Mouse (Mus musculus): ENCODE results near the gene Npr2.

Npr2 gene

GRCm38 (mm10) chr4:43672070-43672469 lies 40.3 kb downstream of the Npr2 start:
- peak; percentile 81 to 89 for DNase-seq

GRCm38 (mm10) chr4:43673703-43674102 lies 42.0 kb downstream of the Npr2 start:
- DNase-seq: peak in 1 of 2 experiments; percentile 44

DNA sequence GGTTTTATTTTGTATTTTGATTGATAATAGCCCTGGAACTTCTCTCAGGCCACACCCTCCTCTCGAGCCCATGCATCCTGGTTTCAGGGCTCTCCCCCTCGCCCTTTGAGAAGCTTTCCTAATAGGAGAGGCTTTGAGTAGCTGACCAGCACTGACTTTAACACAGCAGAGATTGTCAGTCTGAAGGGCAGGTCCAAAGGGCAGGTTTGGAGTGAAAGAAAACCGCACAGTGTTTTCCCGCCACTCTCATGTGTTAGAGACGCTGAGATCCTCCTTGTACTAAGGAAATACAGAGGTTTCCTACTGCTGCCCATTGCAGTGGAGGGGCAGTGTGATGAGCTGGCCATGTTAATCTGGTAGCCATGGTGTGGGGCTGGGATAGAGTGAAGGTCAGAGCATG lies 43.2 kb downstream of the Npr2 start:
- no peak for DNase-seq

- peak in 1 of 2 experiments; percentile 11 for DNase-seq
These were observed 43.9 kb downstream of the Npr2 start for GRCm38 (mm10) chr4:43675608-43676007.

DNA sequence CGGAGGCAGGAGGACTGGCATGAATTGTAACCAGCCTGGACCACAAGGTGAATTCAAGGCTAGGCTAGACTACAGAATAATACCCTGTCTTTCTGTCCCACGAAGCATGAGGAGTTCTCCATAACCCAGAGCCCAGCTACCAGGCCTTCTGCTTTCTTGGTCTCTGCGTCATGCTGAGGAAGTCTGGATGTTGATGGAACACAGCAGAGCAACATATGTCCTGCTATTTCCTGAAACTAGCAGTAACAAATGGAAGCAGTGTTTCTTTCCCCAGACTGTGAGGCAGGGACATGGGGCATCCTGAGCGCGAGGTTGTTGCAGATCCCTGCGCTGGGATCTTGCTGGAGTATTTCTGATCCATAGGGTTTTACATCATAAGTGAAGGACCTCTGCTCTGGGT lies 46.8 kb downstream of the Npr2 start:
- DNase-seq: peak in 1 of 2 experiments; percentile 14

GRCm38 (mm10) chr4:43679416-43680043 lies 47.8 kb downstream of the Npr2 start:
- peak in 1 of 2 experiments; percentile 22 for DNase-seq

- no peak for DNase-seq
These were observed 58.3 kb downstream of the Npr2 start for GRCm38 (mm10) chr4:43690021-43690420.

GRCm38 (mm10) chr4:43691026-43691425 lies 59.3 kb downstream of the Npr2 start:
- no peak for DNase-seq

- peak in 1 of 2 experiments; percentile 63 for DNase-seq
These were observed 62.1 kb downstream of the Npr2 start for GRCm38 (mm10) chr4:43693806-43694241.

DNA sequence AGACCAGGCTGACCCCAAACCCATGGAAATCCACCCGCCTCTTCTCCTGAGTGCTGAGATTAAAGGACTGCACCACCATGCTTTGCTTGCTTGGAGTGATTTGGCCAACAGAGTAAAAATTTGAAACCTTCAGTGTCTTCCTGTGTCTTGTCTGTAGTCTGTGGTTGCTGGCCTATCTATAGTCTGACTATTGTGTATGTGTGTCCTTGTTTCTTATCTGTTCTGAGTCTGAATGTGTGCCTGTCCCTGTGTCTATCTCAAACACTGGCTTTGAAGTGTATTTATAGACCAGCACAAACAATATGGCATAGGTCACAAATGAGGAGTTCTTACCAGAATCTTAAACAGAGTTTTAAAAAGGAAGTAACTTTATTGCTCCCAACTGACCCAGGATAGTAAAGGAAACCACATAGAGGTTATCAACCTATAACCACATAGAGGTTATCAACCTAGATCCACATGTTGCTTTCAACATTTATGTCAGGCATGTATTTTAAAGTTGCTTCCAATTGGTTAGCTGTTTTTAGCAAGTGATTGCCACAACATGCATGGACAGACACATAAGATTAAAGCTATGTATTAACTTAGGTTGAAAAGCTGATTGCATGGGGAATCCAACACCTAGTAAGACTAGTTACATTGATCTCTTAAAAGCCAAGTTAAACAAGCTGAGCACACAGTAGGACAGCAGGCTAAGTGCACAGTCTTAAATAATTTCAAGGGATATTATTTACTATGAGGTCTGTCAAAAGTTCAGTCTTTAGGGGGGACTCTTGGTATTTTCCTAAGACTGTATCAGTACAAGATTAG lies 62.9 kb downstream of the Npr2 start:
- DNase-seq: no peak

GRCm38 (mm10) chr4:43695249-43695671 lies 63.5 kb downstream of the Npr2 start:
- DNase-seq: peak; percentile 53 to 74

DNA sequence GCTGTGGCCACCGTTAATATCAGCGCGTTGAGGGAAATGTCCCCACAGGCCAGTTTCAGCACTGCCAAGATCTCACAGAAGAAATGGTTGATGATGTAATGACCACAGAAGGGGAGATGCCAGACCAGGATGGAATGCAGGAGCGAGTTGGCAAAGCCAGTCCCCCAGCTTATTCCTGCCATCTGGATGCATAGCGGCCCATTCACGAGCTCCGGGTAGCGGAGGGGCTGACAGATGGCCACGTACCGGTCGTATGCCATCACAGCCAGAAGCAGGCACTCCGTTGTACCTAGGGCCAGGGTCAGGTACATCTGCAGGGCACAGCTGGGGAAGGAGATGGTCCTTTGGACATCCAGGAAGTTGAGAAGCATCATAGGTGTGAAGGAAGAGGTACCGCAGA lies 64.8 kb downstream of the Npr2 start:
- no peak for DNase-seq

GRCm38 (mm10) chr4:43700707-43701106 lies 69.0 kb downstream of the Npr2 start, which contains the start of gene Olfr70:
Olfr70 (minus strand) TSS chr4:43700807.
- DNase-seq: no peak
